In the genomic region with DNA sequence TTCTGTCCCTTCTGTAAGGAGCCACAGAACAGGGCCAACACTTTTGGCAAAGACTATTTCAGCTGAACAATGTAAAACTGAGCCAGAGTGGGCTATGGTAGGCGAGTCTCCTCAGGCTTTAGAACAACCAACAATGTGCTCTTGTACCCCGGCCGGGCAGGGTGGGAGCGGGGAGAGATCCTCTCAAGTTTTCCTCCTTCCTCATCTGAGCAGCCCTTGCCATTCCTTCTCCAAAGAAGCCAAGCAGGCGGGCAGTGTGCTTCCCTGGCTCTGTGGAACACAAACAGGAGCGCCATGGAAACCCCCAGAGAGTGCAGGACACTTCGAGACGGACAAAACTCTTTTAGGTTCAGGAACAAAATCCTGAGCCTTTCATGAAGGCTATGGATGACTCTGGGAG, we compare ENCODE assay signal across 16 mouse cellular contexts. TPM values are rescaled to one million over a fixed set of nuclear protein-coding genes. Genes with fewer than 3 reads are reported as not detected.
DNase-seq lines count a peak whose midpoint lies in the region; TF ChIP-seq lines count a peak whose summit lies in the region.
"Had no signal": no experiment of that assay in that cellular context is flagged by ENCODE, and none has a peak within 500 bp of the region (broad histone marks: within the 10 kb centered on the region; RNA-seq: fewer than 3 reads in every experiment).

No protein-coding gene starts in this region.

- H3K4me3 ChIP-seq in gastrocnemius, adult 2 months: no peak overlapping the region
- H3K4me3 ChIP-seq: embryonic facial prominence, embryonic 13.5 days; left cerebral cortex, adult 2 months had no signal

- intact Hi-C loops in gastrocnemius, adult 2 months (cut with DNase I): no loop called here
- intact Hi-C loops in left cerebral cortex, postnatal 10 days (cut with DNase I): no loop called here

- H3K27ac ChIP-seq in gastrocnemius, adult 2 months: peak overlapping the region; percentile 73
- H3K27ac ChIP-seq: embryonic facial prominence, embryonic 13.5 days had no signal

- no peak for TF ChIP-seq CTCF in gastrocnemius, adult 2 months (IDR thresholded peaks at IDR 0.05)

- DNase-seq in gastrocnemius, adult 2 months: no peak
- DNase-seq in gastrocnemius, adult 8-10 months (ENCODE audit: low spot score in 2 of 2): no peak
- peak; percentile 40 to 42 for DNase-seq in left cerebral cortex, postnatal 10 days (ENCODE audit: extremely low spot score in 1 of 2, low spot score in 2 of 2)
- DNase-seq in left cerebral cortex, adult 18-20 months (ENCODE audit: low spot score in 2 of 2): no peak
- DNase-seq in right cerebral cortex, adult 18-20 months: peak; percentile 37
- DNase-seq in right cerebral cortex, adult 2 months (ENCODE audit: low spot score in 2 of 2): no peak
- no peak for DNase-seq in thymus, adult 18-20 months
- DNase-seq: adrenal gland, postnatal 10 days; cerebellum, adult 8-10 months; gastrocnemius, postnatal 25 days; kidney, adult 8-10 months; kidney, postnatal 25 days; lung, postnatal 14 days; thymus, postnatal 4 days had no signal

RNA-seq across cellular contexts. Expression of gene Camk2g, which starts 15.4 kb away (rescaled TPM):
- 100 to 1,000 TPM; 162 to 163 TPM for total RNA-seq in gastrocnemius, adult 2 months (2021)
- 100 to 1,000 TPM; 187 to 196 (median 195) TPM for total RNA-seq in gastrocnemius, adult 8-10 months (2022)
- 100 to 1,000 TPM; 255 to 269 TPM for total RNA-seq in left cerebral cortex, postnatal 10 days (2021)
- 100 to 1,000 TPM; 315 to 361 TPM for total RNA-seq in left cerebral cortex, adult 18-20 months (2021)

RNA-seq across cellular contexts. Expression of gene Ndst2, which starts 44.1 kb away (rescaled TPM):
- total RNA-seq in gastrocnemius, adult 2 months (2021): 1 to 10 TPM; 6.2 to 7.1 TPM
- 1 to 10 TPM; 4.6 to 9.3 (median 6.6) TPM for total RNA-seq in gastrocnemius, adult 8-10 months (2022)
- total RNA-seq in left cerebral cortex, postnatal 10 days (2021): 10 to 100 TPM; 17.3 to 21.8 TPM
- total RNA-seq in left cerebral cortex, adult 18-20 months (2021): 10 to 100 TPM; 16.4 to 16.8 TPM

RNA-seq across cellular contexts. Expression of gene Plau, which starts 58.0 kb away (rescaled TPM):
- total RNA-seq in gastrocnemius, adult 2 months (2021): 10 to 100 TPM; 17.2 to 28.5 TPM
- 10 to 100 TPM; 13.4 to 23.7 (median 18.1) TPM for total RNA-seq in gastrocnemius, adult 8-10 months (2022)
- total RNA-seq in left cerebral cortex, postnatal 10 days (2021): 1 to 10 TPM; 3.4 to 4.2 TPM
- total RNA-seq in left cerebral cortex, adult 18-20 months (2021): 1 to 10 TPM; 7.7 to 8.2 TPM

Comparison
In these comparisons a context has a peak if more than half of its experiments do, and no peak if none do; other contexts are left out.
1. DNase-seq: peak in left cerebral cortex, postnatal 10 days (2 of 2) and right cerebral cortex, adult 18-20 months (single experiment); none in gastrocnemius, adult 2 months (single experiment), gastrocnemius, adult 8-10 months (0 of 2), left cerebral cortex, adult 18-20 months (0 of 2), right cerebral cortex, adult 2 months (0 of 2) and thymus, adult 18-20 months (0 of 2).